Mouse (Mus musculus): ENCODE measurements around the gene Lrrc28. TPM values are rescaled to one million over a fixed set of nuclear protein-coding genes. Genes with fewer than 3 reads are reported as not detected.

Gene Lrrc28
- polyA plus RNA-seq, 1 experiment: 44.7 TPM

- no peak for TF ChIP-seq CTCF (IDR thresholded peaks at IDR 0.05; ENCODE audit: borderline replicate concordance, extremely low read depth, insufficient read depth, insufficient read length)
- no peak for DNase-seq (ENCODE audit: low read depth)
These were observed 133.5 kb downstream of the Lrrc28 start for GRCm38 (mm10) chr7:67511606-67512005.

- TF ChIP-seq CTCF (IDR thresholded peaks at IDR 0.05; ENCODE audit: borderline replicate concordance, extremely low read depth, insufficient read depth, insufficient read length) (no peak), POLR2A (IDR thresholded peaks at IDR 0.05; ENCODE audit: borderline replicate concordance, extremely low read depth, insufficient read depth, insufficient read length, poor library complexity, severe bottlenecking) (no peak)
- DNase-seq (ENCODE audit: low read depth): peak; percentile 53
These were observed 141.6 kb downstream of the Lrrc28 start for GRCm38 (mm10) chr7:67503281-67504010.

- DNase-seq (ENCODE audit: low read depth): no peak
These were observed 142.4 kb downstream of the Lrrc28 start for GRCm38 (mm10) chr7:67502631-67503030.

GRCm38 (mm10) chr7:67500878-67501277 is 144.2 kb downstream of the Lrrc28 start:
- TF ChIP-seq POLR2A (IDR thresholded peaks at IDR 0.05; ENCODE audit: borderline replicate concordance, extremely low read depth, insufficient read depth, insufficient read length, poor library complexity, severe bottlenecking) (no peak), CTCF (IDR thresholded peaks at IDR 0.05; ENCODE audit: borderline replicate concordance, extremely low read depth, insufficient read depth, insufficient read length) (no peak)
- no peak for DNase-seq (ENCODE audit: low read depth)

More at GRCm38 (mm10) chr7:67502631-67503030, 142.4 kb downstream of the Lrrc28 start:
- TF ChIP-seq POLR2A (IDR thresholded peaks at IDR 0.05; ENCODE audit: borderline replicate concordance, extremely low read depth, insufficient read depth, insufficient read length, poor library complexity, severe bottlenecking): no peak
- TF ChIP-seq CTCF (IDR thresholded peaks at IDR 0.05; ENCODE audit: borderline replicate concordance, extremely low read depth, insufficient read depth, insufficient read length): no peak

- TF ChIP-seq POLR2A (IDR thresholded peaks at IDR 0.05; ENCODE audit: borderline replicate concordance, extremely low read depth, insufficient read depth, insufficient read length, poor library complexity, severe bottlenecking): no peak
- TF ChIP-seq CTCF (IDR thresholded peaks at IDR 0.05; ENCODE audit: borderline replicate concordance, extremely low read depth, insufficient read depth, insufficient read length): no peak
- DNase-seq (ENCODE audit: low read depth): no peak
These were observed 144.8 kb downstream of the Lrrc28 start for GRCm38 (mm10) chr7:67500076-67500828.

GRCm38 (mm10) chr7:67499516-67499915 is 145.6 kb downstream of the Lrrc28 start:
- no peak for DNase-seq (ENCODE audit: low read depth)
- TF ChIP-seq POLR2A (IDR thresholded peaks at IDR 0.05; ENCODE audit: borderline replicate concordance, extremely low read depth, insufficient read depth, insufficient read length, poor library complexity, severe bottlenecking) (no peak), CTCF (IDR thresholded peaks at IDR 0.05; ENCODE audit: borderline replicate concordance, extremely low read depth, insufficient read depth, insufficient read length) (no peak)

- TF ChIP-seq POLR2A (IDR thresholded peaks at IDR 0.05; ENCODE audit: borderline replicate concordance, extremely low read depth, insufficient read depth, insufficient read length, poor library complexity, severe bottlenecking): no peak
- no peak for TF ChIP-seq CTCF (IDR thresholded peaks at IDR 0.05; ENCODE audit: borderline replicate concordance, extremely low read depth, insufficient read depth, insufficient read length)
- DNase-seq (ENCODE audit: low read depth): no peak
These were observed 151.0 kb downstream of the Lrrc28 start for GRCm38 (mm10) chr7:67493795-67494687.

- no peak for TF ChIP-seq POLR2A (IDR thresholded peaks at IDR 0.05; ENCODE audit: borderline replicate concordance, extremely low read depth, insufficient read depth, insufficient read length, poor library complexity, severe bottlenecking)
- TF ChIP-seq CTCF (IDR thresholded peaks at IDR 0.05; ENCODE audit: borderline replicate concordance, extremely low read depth, insufficient read depth, insufficient read length): no peak
- DNase-seq (ENCODE audit: low read depth): peak; percentile 63
These were observed 157.1 kb downstream of the Lrrc28 start for GRCm38 (mm10) chr7:67487889-67488411.

GRCm38 (mm10) chr7:67486925-67487760 is 157.9 kb downstream of the Lrrc28 start:
- TF ChIP-seq CTCF (IDR thresholded peaks at IDR 0.05; ENCODE audit: borderline replicate concordance, extremely low read depth, insufficient read depth, insufficient read length): no peak
- no peak for TF ChIP-seq POLR2A (IDR thresholded peaks at IDR 0.05; ENCODE audit: borderline replicate concordance, extremely low read depth, insufficient read depth, insufficient read length, poor library complexity, severe bottlenecking)
- DNase-seq (ENCODE audit: low read depth): peak; percentile 41

GRCm38 (mm10) chr7:67486417-67486816 is 158.7 kb downstream of the Lrrc28 start:
- no peak for DNase-seq (ENCODE audit: low read depth)

More at GRCm38 (mm10) chr7:67486417-67486816, 158.7 kb downstream of the Lrrc28 start:
- no peak for TF ChIP-seq CTCF (IDR thresholded peaks at IDR 0.05; ENCODE audit: borderline replicate concordance, extremely low read depth, insufficient read depth, insufficient read length)
- TF ChIP-seq POLR2A (IDR thresholded peaks at IDR 0.05; ENCODE audit: borderline replicate concordance, extremely low read depth, insufficient read depth, insufficient read length, poor library complexity, severe bottlenecking): no peak
